Mouse (Mus musculus) cerebellum, adult 9-11 months (tissue): ENCODE measurements around the gene Maml1.
A peak's percentile ranks its signal among the peaks of the same experiment; 100 is the strongest.

ENCODE experiments used
- DNase-seq: peaks from one replicate; pipeline ENCODE4 v3.0.0; 2022

The Maml1 gene

GRCm38 (mm10) chr11:50238821-50239791 lies 53.0 kb downstream of the Maml1 start:
- no peak for DNase-seq

GRCm38 (mm10) chr11:50238324-50238723 lies 53.8 kb downstream of the Maml1 start, which contains the start of gene Ltc4s:
Gene Ltc4s, minus strand, starts transcription at chr11:50238616.
- no peak for DNase-seq

GRCm38 (mm10) chr11:50236937-50237835 lies 54.9 kb downstream of the Maml1 start:
- DNase-seq, result no peak

GRCm38 (mm10) chr11:50236540-50236936 lies 55.6 kb downstream of the Maml1 start:
- DNase-seq, result peak; percentile 82

GRCm38 (mm10) chr11:50234606-50235005 lies 57.5 kb downstream of the Maml1 start:
- no peak for DNase-seq

GRCm38 (mm10) chr11:50233993-50234392 lies 58.1 kb downstream of the Maml1 start:
- peak; percentile 37 for DNase-seq

- DNase-seq, result peak; percentile 48
Observed at GRCm38 (mm10) chr11:50233022-50233421, 59.1 kb downstream of the Maml1 start.

- DNase-seq, result peak; percentile 77
Observed at GRCm38 (mm10) chr11:50231411-50231810, 60.7 kb downstream of the Maml1 start.

- peak; percentile 65 for DNase-seq
Observed at GRCm38 (mm10) chr11:50230481-50231304, 61.4 kb downstream of the Maml1 start.

GRCm38 (mm10) chr11:50229252-50229910 lies 62.7 kb downstream of the Maml1 start:
- peak; percentile 96 for DNase-seq

GRCm38 (mm10) chr11:50228772-50229171 lies 63.3 kb downstream of the Maml1 start:
- DNase-seq, result peak; percentile 82

GRCm38 (mm10) chr11:50227736-50228135 lies 64.4 kb downstream of the Maml1 start:
- DNase-seq, result peak; percentile 90

GRCm38 (mm10) chr11:50227226-50227625 lies 64.9 kb downstream of the Maml1 start:
- DNase-seq, result no peak

GRCm38 (mm10) chr11:50226406-50226805 lies 65.7 kb downstream of the Maml1 start:
- DNase-seq, result peak; percentile 58

GRCm38 (mm10) chr11:50225611-50226378 lies 66.3 kb downstream of the Maml1 start:
- DNase-seq, result peak; percentile 81

GRCm38 (mm10) chr11:50224671-50225530 lies 67.2 kb downstream of the Maml1 start:
- DNase-seq, result peak; percentile 90

GRCm38 (mm10) chr11:50223783-50224662 lies 68.1 kb downstream of the Maml1 start:
- peak; percentile 55 for DNase-seq

GRCm38 (mm10) chr11:50222559-50223276 lies 69.4 kb downstream of the Maml1 start:
- DNase-seq, result no peak
